Mouse (Mus musculus): ENCODE data around the gene AI597479.

DNA sequence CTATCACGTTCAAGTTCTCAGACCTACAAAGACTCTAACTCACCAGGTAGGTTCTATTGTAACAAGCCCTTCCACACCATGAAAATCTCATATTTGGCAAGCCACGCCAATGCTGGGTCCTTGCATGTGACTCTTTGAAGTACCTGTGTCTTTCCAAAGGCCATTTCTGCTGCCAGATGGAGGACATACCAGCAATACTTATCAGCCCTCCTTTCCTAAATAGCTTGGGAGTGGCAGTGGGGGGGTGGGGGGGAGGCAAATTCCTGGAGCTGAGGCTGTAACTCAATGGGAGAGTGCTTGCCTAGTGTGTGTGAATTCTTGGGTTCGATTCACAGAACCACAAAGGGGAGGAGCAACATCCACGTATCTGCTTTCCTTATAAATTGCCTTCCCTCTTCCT lies 26.2 kb downstream of the AI597479 start:
- TF ChIP-seq TAL1 (IDR thresholded peaks at IDR 0.05; ENCODE audit: low read length) (no peak), GATA1 (IDR thresholded peaks at IDR 0.05; ENCODE audit: low read length) (no peak)

Data from erythroblast, embryonic 14.5 days (primary cell).